Mouse (Mus musculus) testis, postnatal 10 days (tissue): ENCODE results near the gene Dnajc15.
"Not testable (repeated sequence)": the region's sequence is repeated elsewhere in the genome, so short reads cannot be mapped to it uniquely, and the experiment has no call there.

Experiments
- DNase-seq: peaks from one replicate; pipeline ENCODE4 v3.0.0; 2021; ENCODE audit warnings: low spot score

Dnajc15 gene

DNA sequence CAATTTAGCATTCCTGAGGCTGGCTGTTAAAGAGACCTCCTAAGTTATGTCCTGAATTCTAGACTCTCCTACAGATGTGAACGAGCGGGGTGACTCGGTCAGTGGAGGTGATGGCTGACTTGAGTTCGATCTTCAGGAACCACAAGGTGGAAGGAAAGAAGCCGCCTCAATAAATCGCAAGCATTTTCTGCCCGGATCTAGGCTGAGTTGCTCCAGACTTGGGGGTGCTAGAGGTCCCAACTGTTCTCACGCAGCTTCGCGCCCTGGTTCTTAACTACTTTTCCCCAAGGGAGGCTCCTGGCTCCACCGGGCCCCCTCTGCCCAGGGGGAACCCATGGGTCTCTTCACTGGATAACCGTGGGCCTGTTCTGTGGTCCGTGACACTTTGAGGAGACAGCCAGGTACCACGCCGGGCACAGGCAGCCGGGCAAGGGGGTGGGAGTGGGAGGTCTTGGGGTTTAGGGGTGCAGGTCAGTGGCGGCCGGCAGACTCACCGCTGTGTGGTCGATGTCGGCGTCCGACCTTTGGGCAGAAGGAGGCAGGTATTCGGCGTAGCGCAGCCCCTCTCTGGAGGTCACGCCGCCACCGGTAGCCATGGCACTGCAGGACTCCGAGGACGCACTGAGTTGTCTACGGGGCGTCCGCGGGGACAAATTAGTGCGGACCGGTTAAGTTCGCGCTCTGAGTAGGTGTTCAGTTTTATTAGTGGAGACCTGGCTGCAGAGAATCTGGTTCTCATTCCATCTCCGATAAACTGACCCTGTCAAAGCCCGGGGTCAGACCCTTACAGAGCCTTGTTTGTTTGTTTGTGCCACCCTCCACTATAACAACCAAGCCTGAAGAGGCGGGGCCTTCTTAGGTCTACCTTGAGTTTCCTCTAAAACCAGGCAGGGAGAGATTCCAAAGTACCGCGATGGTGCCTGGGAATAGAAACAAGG, at the start of gene Dnajc15:
Gene Dnajc15 (minus strand): TSS at position 822 of the 938 bp plus-strand sequence.
- peak; percentile 95 for DNase-seq

DNA sequence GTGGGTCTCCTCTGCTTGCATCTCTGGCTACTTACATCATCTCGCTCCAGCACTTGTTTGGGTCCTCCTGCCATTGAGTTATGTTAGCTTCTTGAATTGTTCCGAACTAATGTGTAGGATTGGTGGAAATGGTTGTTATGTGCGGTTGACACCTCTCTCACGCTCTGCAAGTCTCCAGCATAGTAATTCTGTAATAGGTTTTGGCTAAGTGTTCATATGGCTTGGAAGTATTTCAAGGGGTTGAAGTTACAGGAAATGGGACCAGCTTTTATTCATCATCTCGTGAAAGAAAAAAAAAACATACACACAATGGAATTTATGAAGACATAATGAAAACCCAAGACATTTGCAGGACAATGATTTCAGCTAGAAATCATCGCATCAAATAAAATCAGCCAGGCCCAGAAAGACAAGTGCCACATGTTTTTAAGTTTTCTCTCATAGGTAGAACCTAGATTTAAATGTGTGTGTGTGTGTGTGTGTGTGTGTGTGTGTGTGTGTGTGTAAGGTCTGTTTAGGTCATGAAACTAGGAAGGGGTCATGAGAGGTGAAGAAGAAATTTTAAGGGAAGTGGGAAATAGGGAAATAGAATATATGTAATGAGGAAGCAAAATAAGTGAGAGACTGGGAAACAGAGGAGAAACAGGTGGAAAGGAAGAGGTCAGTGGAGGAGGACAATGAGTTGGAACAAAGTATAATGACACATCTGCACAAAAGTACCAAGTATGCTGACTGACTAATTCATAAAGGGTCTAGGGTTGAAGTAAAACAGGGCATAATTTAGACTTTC, 48.3 kb upstream of the Dnajc15 start:
- no peak for DNase-seq

- DNase-seq, result no peak
These were observed 46.7 kb upstream of the Dnajc15 start for GRCm38 (mm10) chr14:77921641-77922040.

- DNase-seq, result no peak
These were observed 40.9 kb upstream of the Dnajc15 start for GRCm38 (mm10) chr14:77915776-77916175.

GRCm38 (mm10) chr14:77906586-77906985, 31.7 kb upstream of the Dnajc15 start:
- DNase-seq, result no peak

DNA sequence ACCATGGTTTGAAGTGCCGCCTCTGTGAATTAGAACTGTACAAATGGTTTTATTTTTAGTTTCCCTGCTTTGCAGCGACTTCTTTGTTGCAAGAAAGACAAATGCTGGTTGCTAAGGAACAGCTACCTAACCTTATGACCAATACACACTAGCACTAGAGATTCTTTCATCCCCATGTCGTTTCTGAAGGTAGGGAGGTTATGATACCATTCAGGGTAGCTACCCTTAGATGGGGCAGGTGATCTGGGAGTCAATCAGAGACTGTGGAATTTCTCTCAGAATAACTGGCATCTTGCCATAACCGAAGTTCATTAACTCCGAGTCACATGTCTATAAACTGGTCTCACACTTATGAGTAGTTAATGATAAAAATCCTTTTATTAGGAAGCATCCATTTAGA, 30.5 kb upstream of the Dnajc15 start:
- DNase-seq, result no peak

- no peak for DNase-seq
These were observed 29.3 kb upstream of the Dnajc15 start, which contains the start of gene Epsti1 for GRCm38 (mm10) chr14:77904171-77904762. Gene Epsti1 (plus strand): TSS chr14:77904239.

DNA sequence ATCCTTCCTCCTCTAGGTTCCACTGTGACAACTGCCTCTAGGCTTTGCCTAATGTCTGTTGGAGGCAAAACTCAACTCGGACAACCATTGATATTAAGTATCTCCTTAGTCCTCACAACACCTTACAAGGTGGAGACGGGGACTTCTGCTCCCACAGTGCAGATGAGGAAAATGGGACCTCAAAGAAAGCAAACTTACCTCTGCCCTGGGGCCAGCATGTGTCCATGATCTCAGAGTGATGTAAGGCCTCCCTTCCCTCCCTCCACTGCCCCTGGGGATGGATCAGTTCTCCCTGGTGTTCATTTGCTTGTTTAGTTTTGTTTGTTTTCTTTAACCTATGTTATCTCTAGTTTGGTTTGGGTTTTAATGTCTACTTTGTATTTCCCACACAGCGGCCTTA, 27.6 kb upstream of the Dnajc15 start:
- no peak for DNase-seq

DNA sequence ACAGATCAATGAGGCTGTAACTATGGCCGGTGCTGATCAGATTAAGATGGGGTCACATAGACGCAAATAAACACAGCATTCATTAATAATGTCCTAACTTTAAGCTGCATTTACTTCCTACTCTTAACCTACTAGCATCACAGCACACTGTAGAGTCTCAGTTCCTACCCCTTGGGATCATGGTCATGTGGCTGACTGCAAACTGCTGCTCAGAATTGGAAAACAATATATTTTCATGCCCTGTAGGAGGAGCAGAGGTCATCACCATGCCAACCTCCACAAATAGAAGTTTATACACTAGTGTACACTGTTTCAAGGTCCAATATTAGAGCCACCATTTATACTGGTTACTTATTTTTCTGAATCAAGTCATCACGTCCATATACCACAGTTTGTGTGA, 21.0 kb upstream of the Dnajc15 start:
- DNase-seq, result no peak

GRCm38 (mm10) chr14:77889911-77890310, 15.0 kb upstream of the Dnajc15 start:
- no peak for DNase-seq

GRCm38 (mm10) chr14:77886941-77887340, 12.0 kb upstream of the Dnajc15 start:
- no peak for DNase-seq

GRCm38 (mm10) chr14:77886376-77886775, 11.5 kb upstream of the Dnajc15 start:
- no peak for DNase-seq

DNA sequence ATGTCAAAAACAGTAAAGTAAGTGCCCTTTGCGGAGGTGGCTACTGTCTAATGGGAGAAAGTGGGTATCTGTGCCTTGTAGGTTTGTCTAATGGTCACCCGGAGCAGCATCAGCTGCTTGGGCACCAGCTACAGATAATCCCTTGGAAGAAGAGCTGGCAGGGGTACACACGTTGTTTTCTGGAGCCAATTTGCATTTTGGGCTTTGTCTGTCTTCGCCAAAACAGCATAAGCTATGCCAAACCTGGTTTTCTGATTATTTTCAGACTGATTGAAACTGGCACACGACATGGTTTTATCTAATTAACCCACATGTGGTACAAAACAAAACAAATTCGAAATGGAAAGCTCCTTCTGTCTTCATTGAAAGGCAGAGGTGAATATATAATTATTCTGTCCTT, 7.7 kb upstream of the Dnajc15 start:
- no peak for DNase-seq

GRCm38 (mm10) chr14:77881998-77882397, 7.1 kb upstream of the Dnajc15 start:
- no peak for DNase-seq

DNA sequence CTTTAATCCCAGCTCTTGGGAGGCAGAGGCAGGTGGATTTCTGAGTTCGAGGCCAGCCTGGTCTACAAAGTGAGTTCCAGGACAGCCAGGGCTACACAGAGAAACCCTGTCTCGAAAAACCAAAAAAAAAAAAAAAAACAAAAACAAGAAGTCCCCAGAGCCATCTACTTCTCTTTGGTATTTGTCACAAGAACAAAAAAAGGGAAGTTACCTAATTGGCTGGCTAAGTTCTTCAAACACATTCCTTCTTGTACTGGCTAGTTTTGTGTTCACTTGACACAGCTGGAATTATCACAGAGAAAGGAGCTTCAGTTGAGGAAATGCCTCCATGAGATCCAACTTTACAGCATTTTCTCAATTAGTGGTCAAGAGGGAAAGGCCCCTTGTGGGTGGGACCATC, 3.0 kb upstream of the Dnajc15 start:
- not testable (repeated sequence) for DNase-seq

GRCm38 (mm10) chr14:77876199-77876598, 1.3 kb upstream of the Dnajc15 start:
- DNase-seq, result no peak

GRCm38 (mm10) chr14:77871380-77871975, 3.4 kb downstream of the Dnajc15 start:
- DNase-seq, result no peak

GRCm38 (mm10) chr14:77870926-77871325, 4.0 kb downstream of the Dnajc15 start:
- DNase-seq, result no peak

DNA sequence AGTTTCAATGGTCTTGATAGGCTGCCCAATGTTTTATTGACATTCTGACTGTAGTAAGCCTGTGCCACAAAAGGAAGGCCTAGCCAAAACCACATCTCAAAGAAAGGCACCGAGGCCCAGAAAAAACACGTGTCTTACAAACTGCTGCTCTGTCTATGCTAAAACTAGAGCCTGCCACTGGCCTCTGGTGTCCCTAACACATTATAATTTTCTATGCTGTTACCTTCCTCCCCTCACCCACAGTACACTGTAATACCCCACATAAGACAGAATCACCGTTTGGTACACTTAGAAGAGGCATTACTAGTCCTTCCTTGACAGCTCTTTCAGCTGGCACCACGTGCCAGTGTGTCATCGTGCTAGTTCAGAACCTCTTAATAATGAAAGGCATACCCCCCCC, 7.3 kb downstream of the Dnajc15 start:
- DNase-seq, result no peak

GRCm38 (mm10) chr14:77864510-77864909, 10.4 kb downstream of the Dnajc15 start:
- no peak for DNase-seq

- DNase-seq, result no peak
These were observed 10.9 kb downstream of the Dnajc15 start for GRCm38 (mm10) chr14:77864051-77864450.
